Mouse (Mus musculus) myocyte (in vitro differentiated cells): ENCODE data around the gene Myo16.

Source experiments
- CEBPB ChIP-seq: IDR thresholded peaks from 2 replicates; pipeline ENCODE4 v1.6.1; 2011; ENCODE audit warnings: mild to moderate bottlenecking, moderate library complexity; ENCODE audit not compliant: poor library complexity, insufficient read depth, severe bottlenecking
- E2F4 ChIP-seq: IDR thresholded peaks from one replicate; pipeline ENCODE4 v1.6.1; 2011; ENCODE audit warnings: mild to moderate bottlenecking, control low read depth, moderate library complexity; ENCODE audit not compliant: insufficient read depth
- MAX ChIP-seq: IDR thresholded peaks from one replicate; pipeline ENCODE4 v1.6.1; 2011; ENCODE audit warnings: low read depth, mild to moderate bottlenecking, control low read depth
- POLR2A ChIP-seq: IDR thresholded peaks from one replicate; pipeline ENCODE4 v1.6.1; 2011; ENCODE audit warnings: low read depth, mild to moderate bottlenecking, control low read depth, moderate library complexity; ENCODE audit not compliant: insufficient read length
- POLR2AphosphoS2 ChIP-seq: IDR thresholded peaks from one replicate; pipeline ENCODE4 v1.6.1; 2011; ENCODE audit warnings: low read depth, control low read depth; ENCODE audit not compliant: insufficient read length
- SRF ChIP-seq: IDR thresholded peaks from one replicate; pipeline ENCODE4 v1.6.1; 2011; ENCODE audit warnings: low read depth; ENCODE audit not compliant: control insufficient read depth, insufficient read length
- TCF12 ChIP-seq: IDR thresholded peaks from one replicate; pipeline ENCODE4 v1.6.1; 2011; ENCODE audit warnings: mild to moderate bottlenecking, control low read depth; ENCODE audit not compliant: poor library complexity, insufficient read depth, severe bottlenecking

GRCm38 (mm10) chr8:10489738-10490419, 336.2 kb downstream of the Myo16 start:
- TF ChIP-seq MAX (no peak), POLR2A (no peak), E2F4 (no peak), CEBPB (no peak), TCF12 (no peak), SRF (no peak), POLR2AphosphoS2 (no peak)
